Mouse (Mus musculus) C2C12 (cell line): Measurements from ENCODE around the gene Cyp4f14.

Experiments
- CTCF ChIP-seq: IDR thresholded peaks from one replicate; pipeline ENCODE4 v1.5.1; 2011; ENCODE audit not compliant: control insufficient read depth, insufficient read depth, insufficient read length
- FOSL1 ChIP-seq: IDR thresholded peaks from one replicate; pipeline ENCODE4 v1.8.0; 2011; ENCODE audit warnings: mild to moderate bottlenecking, low read length; ENCODE audit not compliant: poor library complexity, insufficient read depth, severe bottlenecking
- MYOG ChIP-seq: IDR thresholded peaks from one replicate; pipeline ENCODE4 v1.6.1; 2011; ENCODE audit not compliant: control insufficient read depth, insufficient read length; ENCODE audit errors: extremely low read depth
- USF1 ChIP-seq: IDR thresholded peaks from one replicate; pipeline ENCODE4 v1.6.1; 2011; ENCODE audit warnings: low read depth, mild to moderate bottlenecking, control low read depth, moderate library complexity

GRCm38 (mm10) chr17:32965623-32966290 lies 48.6 kb upstream of the Cyp4f14 start, which contains the start of gene Zfp472:
- TF ChIP-seq CTCF (no peak), USF1 (no peak), MYOG (no peak), FOSL1 (no peak)
